Mouse (Mus musculus): ENCODE results near the gene Sik2.

The Sik2 gene

GRCm38 (mm10) chr9:51007726-51008067, 1.2 kb downstream of the Sik2 start:
- in situ Hi-C loops (cut with MboI; ENCODE audit: low pct_unique_long_range_greater_than_20kb in 1 of 2, low sequenced_read_pairs in 2 of 2, unreplicated experiment in 1 of 2) = loop anchor here in 1 of 2 experiments (10.0 kb wide), 1 partner anchor 153 kb away; no protein-coding TSS in a partner anchor

- in situ Hi-C loops (cut with MboI; ENCODE audit: low pct_unique_long_range_greater_than_20kb in 1 of 2, low sequenced_read_pairs in 2 of 2, unreplicated experiment in 1 of 2) = loop anchor here in 1 of 2 experiments (10.0 kb wide), 1 partner anchor 152 kb away; no protein-coding TSS in a partner anchor
Observed at GRCm38 (mm10) chr9:51006846-51007245, 2.0 kb downstream of the Sik2 start.

- in situ Hi-C loops (cut with MboI; ENCODE audit: low pct_unique_long_range_greater_than_20kb in 1 of 2, low sequenced_read_pairs in 2 of 2, unreplicated experiment in 1 of 2) = loop anchor here in 1 of 2 experiments (10.0 kb wide), 1 partner anchor 149 kb away; no protein-coding TSS in a partner anchor
Observed at GRCm38 (mm10) chr9:51004062-51004461, 4.8 kb downstream of the Sik2 start.

DNA sequence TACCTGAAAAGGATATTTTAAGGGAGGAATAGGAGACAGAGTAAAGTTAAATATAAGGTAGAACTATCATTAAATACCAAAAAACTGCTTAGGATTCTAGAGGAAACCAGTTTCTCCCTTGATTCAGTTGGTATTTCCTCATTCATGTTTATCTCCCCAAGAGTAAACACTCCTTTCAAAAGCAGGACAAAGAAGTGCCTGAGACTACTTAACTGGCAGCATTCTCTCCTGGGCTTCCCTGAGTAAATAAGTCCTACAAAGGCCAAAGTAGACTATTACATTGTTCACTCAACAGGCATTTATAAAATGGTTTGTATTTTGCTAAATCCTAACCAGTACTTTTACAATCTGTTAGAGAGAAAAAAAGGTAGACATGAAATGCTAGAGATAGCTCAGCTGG, 22.2 kb downstream of the Sik2 start:
- in situ Hi-C loops (cut with MboI; ENCODE audit: low pct_unique_long_range_greater_than_20kb in 1 of 2, low sequenced_read_pairs in 2 of 2, unreplicated experiment in 1 of 2) = no loop called here

DNA sequence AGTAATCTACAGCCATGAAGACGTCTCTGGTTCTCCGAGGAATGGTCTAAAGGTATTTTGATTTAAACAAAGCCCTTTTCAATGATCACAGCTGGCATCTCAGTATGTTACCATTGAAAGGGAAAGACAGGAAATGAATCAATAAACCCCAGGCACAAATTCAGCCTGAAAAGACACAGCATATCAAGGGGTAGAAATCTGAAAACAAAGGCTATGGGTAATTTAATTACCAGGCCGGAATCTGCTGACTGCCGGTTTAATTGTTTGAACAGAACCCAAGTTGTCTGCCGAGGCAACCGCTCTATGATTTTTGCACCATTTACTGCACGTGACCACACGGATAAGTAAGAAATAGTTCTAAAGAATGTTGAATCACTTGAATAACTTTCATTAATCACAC, 22.8 kb downstream of the Sik2 start:
- in situ Hi-C loops (cut with MboI; ENCODE audit: low pct_unique_long_range_greater_than_20kb in 1 of 2, low sequenced_read_pairs in 2 of 2, unreplicated experiment in 1 of 2) = no loop called here

DNA sequence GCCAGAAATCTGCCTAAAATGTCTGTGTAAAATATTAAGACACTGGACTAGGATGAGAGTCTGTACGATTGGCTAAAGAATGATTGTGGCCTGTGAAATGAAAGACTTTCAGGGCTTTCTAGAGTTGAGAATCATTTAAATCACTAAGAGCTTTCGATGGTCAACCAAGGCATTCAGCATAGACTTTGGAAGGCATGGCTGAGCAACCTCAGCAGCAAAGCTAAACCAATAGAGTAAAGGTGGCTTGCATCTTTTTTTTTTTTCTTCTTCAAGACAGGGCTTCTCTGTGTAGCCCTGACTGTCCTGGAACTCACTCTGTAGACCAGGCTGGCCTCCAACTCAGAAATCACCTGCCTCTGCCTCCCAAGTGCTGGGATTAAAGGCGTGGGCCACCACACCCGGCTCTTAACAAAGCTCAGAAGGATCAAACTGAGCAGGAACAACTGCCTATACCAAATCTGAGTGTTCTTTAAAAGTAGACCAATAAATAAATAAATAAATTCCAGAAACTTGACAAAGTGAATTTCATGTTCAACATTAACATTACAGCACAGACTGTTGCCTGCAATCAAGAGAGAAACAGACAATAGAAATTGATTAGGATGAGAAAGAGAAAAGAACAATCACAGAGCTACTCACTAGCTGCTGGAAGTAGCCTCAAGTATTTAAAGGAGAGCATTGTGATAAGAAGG, 27.2 kb downstream of the Sik2 start:
- in situ Hi-C loops (cut with MboI; ENCODE audit: low pct_unique_long_range_greater_than_20kb in 1 of 2, low sequenced_read_pairs in 2 of 2, unreplicated experiment in 1 of 2) = no loop called here

DNA sequence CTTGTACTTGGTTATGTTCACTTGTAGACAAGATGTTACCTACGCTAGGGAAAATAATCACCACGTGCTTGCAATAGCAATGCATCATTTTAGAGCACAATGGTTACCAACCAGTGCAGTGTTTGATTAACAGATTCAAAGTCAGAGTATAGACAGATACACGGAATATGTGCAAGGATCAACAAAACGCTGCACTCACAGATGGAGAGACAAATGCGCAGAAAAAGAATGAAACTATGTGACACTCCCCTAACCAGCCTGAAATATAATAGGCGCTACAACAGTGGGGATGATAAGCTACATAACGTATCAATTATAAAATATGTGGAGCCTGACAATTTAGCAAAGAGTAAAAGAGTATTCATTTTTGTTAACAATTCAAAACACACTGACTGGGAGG, 34.2 kb downstream of the Sik2 start:
- in situ Hi-C loops (cut with MboI; ENCODE audit: low pct_unique_long_range_greater_than_20kb in 1 of 2, low sequenced_read_pairs in 2 of 2, unreplicated experiment in 1 of 2) = no loop called here

GRCm38 (mm10) chr9:50970413-50970812, 38.5 kb downstream of the Sik2 start:
- in situ Hi-C loops (cut with MboI; ENCODE audit: low pct_unique_long_range_greater_than_20kb in 1 of 2, low sequenced_read_pairs in 2 of 2, unreplicated experiment in 1 of 2) = no loop called here

GRCm38 (mm10) chr9:50969266-50969665, 39.6 kb downstream of the Sik2 start:
- in situ Hi-C loops (cut with MboI; ENCODE audit: low pct_unique_long_range_greater_than_20kb in 1 of 2, low sequenced_read_pairs in 2 of 2, unreplicated experiment in 1 of 2) = no loop called here

DNA sequence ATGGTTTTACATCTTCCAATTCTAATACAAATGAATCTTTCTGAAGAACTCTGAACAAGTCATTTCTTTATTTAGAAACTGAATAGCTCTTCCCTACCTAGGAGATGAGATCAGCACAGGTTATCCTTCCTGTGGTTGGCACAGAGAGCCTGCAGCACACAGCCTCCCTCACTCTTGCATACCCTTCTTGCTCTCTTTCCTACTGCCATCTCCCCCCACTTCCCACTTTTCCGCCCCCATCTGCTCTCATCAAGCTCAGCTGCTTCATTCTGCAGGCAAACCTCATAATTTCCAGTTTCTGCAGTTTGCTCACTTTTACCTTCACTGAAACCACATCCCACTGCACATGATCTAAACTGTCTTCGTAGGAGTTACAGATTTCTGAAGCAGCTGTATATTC, 42.6 kb downstream of the Sik2 start:
- in situ Hi-C loops (cut with MboI; ENCODE audit: low pct_unique_long_range_greater_than_20kb in 1 of 2, low sequenced_read_pairs in 2 of 2, unreplicated experiment in 1 of 2) = no loop called here

DNA sequence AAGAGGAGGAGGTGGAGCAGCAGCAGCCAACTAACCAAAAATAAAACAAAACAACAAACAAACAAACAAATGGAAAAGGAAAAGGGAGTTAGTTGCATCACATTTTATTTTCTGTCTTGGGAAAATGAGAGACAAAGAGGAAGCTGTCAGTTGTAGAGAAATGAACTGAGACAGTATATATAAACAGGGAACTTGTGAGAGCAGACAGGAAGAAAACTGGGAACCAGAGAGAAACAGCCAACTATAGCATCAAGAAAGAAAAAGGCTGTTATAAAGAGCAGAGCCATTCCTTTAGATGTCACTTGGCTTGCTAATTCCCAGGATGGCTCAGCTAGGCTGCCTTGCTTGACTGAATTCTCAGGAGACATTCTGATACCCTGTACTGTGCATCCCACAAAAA, 43.5 kb downstream of the Sik2 start:
- in situ Hi-C loops (cut with MboI; ENCODE audit: low pct_unique_long_range_greater_than_20kb in 1 of 2, low sequenced_read_pairs in 2 of 2, unreplicated experiment in 1 of 2) = no loop called here

GRCm38 (mm10) chr9:50964911-50965310, 44.0 kb downstream of the Sik2 start:
- in situ Hi-C loops (cut with MboI; ENCODE audit: low pct_unique_long_range_greater_than_20kb in 1 of 2, low sequenced_read_pairs in 2 of 2, unreplicated experiment in 1 of 2) = no loop called here

- in situ Hi-C loops (cut with MboI; ENCODE audit: low pct_unique_long_range_greater_than_20kb in 1 of 2, low sequenced_read_pairs in 2 of 2, unreplicated experiment in 1 of 2) = no loop called here
Observed at GRCm38 (mm10) chr9:50957956-50958489, 50.9 kb downstream of the Sik2 start.

- in situ Hi-C loops (cut with MboI; ENCODE audit: low pct_unique_long_range_greater_than_20kb in 1 of 2, low sequenced_read_pairs in 2 of 2, unreplicated experiment in 1 of 2) = no loop called here
Observed at GRCm38 (mm10) chr9:50955176-50955575, 53.7 kb downstream of the Sik2 start.

DNA sequence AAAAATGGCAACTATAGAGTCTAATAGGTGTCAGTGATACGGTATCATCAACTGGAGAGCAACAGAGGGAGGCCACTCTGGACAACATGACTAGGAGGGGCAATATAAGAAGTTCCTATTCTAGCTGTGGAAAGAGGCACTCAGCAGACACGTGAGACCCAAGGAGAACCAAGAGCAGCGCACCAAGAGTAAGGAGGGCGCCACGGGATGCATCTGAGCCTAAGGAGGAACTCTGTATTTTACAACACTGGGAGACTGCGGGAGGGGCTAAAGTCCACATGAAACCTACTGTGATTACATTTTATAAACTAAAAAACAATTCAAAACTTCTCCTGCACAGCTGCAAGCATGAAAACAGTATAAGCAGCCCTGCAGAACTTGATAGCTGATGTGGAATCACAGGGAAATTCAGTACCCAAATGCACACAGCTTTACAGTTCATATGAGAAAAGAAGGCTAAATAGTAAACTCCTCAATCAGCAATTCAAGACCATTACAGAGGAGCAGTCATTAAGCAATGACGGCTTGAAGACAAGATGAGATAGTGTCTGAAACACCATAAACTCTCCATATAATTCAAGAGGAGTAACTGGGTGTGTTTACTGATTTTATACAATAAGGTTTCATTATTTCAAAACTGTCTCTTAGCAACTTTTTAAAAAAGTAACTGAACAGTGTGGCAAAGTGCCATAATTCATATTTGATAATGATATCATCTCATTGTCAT, 60.6 kb downstream of the Sik2 start:
- in situ Hi-C loops (cut with MboI; ENCODE audit: low pct_unique_long_range_greater_than_20kb in 1 of 2, low sequenced_read_pairs in 2 of 2, unreplicated experiment in 1 of 2) = no loop called here

DNA sequence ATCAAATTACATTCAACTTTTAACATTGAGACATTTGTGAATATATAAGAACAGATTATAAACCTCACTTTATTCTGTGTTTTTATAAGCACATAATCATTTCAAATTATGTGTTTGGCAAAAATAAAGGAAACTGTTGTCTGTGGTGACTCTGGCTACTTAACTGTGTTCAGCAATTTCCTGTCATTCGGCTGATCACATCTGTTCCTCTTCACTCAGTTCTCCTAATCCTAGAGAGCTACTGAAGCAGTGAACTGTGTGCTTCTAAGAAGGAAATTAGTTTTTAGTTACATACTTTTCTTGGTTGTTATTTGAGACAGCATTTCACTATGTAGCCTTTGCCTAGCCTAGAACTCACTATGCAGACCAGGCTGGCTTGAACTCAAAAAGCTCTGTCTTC, 62.5 kb downstream of the Sik2 start:
- in situ Hi-C loops (cut with MboI; ENCODE audit: low pct_unique_long_range_greater_than_20kb in 1 of 2, low sequenced_read_pairs in 2 of 2, unreplicated experiment in 1 of 2) = no loop called here

GRCm38 (mm10) chr9:50944826-50945225, 64.0 kb downstream of the Sik2 start:
- in situ Hi-C loops (cut with MboI; ENCODE audit: low pct_unique_long_range_greater_than_20kb in 1 of 2, low sequenced_read_pairs in 2 of 2, unreplicated experiment in 1 of 2) = no loop called here

GRCm38 (mm10) chr9:50942711-50943110, 66.2 kb downstream of the Sik2 start:
- in situ Hi-C loops (cut with MboI; ENCODE audit: low pct_unique_long_range_greater_than_20kb in 1 of 2, low sequenced_read_pairs in 2 of 2, unreplicated experiment in 1 of 2) = no loop called here

DNA sequence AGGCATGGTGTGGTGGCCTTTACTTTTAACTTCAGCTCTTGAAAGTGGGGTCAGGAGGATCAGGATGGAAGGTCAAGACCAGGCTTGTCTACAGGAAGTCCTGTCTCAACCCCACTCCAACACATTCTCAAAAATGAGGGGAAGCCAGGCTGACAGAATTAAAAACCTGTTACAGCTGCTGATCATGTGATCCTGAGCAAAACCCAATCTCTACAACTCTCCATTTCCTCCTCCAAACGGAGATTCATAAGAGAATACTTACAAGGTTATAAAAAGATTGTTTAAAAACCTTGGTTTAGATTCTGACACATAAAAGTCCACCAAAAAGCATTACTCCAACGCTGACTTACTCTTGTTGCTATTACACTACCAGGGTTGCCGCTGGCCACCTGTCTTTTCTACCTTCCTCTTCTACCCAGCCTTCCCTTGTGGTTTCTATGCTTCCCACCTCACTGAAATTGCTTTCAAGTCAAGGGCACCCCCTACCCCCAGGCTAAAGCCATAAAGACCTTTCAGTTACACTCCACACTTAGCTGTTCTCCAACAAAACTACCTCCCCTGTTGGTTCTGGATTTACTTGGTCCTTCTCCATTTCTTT, 67.0 kb downstream of the Sik2 start:
- in situ Hi-C loops (cut with MboI; ENCODE audit: low pct_unique_long_range_greater_than_20kb in 1 of 2, low sequenced_read_pairs in 2 of 2, unreplicated experiment in 1 of 2) = no loop called here

Data from mouse embryonic stem cell (cell line).